Mouse (Mus musculus): ENCODE results near the gene Elac2.
A peak's percentile ranks its signal among the peaks of the same experiment; 100 is the strongest.

Gene Elac2

GRCm38 (mm10) chr11:64978720-64979488 is at the start of gene Elac2:
Gene Elac2, plus strand, starts transcription at chr11:64979038.
- peak; percentile 94 for DNase-seq (ENCODE audit: low read depth)

- DNase-seq (ENCODE audit: low read depth) = no peak
Measured at GRCm38 (mm10) chr11:64929130-64929529, 49.7 kb upstream of the Elac2 start.

- DNase-seq (ENCODE audit: low read depth) = no peak
Measured at GRCm38 (mm10) chr11:64931060-64931770, 47.6 kb upstream of the Elac2 start.

DNA sequence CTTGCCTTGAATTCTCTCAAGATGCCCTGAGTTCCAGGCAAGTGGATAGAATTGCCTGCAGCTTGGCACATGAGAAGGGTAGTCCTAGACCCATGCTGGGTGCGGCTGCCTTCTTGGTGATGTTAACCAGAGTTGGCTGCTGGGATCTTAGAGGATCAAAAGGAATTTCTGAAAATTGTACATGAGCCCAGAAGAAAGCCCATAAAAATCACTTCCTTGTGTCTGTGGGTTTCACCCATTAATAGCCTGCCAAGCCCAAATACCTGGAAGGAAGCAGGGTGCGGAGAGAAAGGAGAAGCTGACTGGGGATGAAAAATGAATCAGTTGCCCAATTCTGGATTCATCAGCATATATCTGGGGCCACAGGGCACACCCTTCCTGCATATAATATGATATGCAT is 41.6 kb upstream of the Elac2 start:
- no peak for DNase-seq (ENCODE audit: low read depth)

GRCm38 (mm10) chr11:64941193-64941592 is 37.6 kb upstream of the Elac2 start:
- DNase-seq (ENCODE audit: low read depth) = no peak

GRCm38 (mm10) chr11:64949782-64950181 is 29.1 kb upstream of the Elac2 start:
- no peak for DNase-seq (ENCODE audit: low read depth)

GRCm38 (mm10) chr11:64956962-64957729 is 21.7 kb upstream of the Elac2 start:
- DNase-seq (ENCODE audit: low read depth) = no peak

- no peak for DNase-seq (ENCODE audit: low read depth)
Measured at GRCm38 (mm10) chr11:64962629-64963028, 16.2 kb upstream of the Elac2 start.

DNA sequence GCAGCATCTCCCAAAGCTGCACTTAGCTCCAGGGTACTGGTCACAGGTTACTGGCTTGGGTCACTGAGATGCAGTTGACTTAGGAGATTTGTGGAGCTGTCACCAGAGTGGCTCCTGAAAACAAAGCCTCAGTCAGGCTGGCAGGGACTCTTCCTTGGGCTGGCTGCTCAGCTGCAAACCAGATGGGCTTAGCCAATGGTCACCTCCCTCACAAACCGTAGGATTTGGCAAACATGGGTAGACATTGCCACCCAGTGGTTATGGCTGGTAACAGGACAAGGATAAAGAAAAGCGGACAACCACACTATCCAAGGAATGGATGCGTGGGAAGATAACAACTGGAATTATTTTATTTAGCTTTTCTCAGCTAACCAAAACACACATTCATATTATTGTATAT is 10.3 kb upstream of the Elac2 start:
- peak; percentile 53 for DNase-seq (ENCODE audit: low read depth)

DNA sequence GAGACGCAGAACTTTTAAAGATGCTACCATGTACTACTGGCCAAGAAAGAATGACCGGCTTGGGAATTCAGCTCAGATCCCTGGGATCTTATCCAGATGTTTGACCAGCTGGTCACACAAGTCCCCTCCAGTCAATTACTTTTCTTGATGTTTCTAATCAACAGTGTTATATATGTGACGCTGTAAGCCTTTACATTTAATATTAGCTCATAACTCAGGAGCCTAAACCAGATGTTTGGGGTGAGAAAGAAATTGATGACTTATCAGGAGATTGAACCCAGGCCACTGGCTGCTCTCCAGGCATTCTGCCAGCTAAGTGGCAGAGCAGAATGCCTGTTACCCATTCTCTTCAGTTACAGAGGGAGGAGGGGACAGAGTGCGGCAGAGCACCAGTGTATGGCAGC is 9.9 kb upstream of the Elac2 start:
- no peak for DNase-seq (ENCODE audit: low read depth)

- no peak for DNase-seq (ENCODE audit: low read depth)
Measured at GRCm38 (mm10) chr11:64971471-64971988, 7.3 kb upstream of the Elac2 start.

DNA sequence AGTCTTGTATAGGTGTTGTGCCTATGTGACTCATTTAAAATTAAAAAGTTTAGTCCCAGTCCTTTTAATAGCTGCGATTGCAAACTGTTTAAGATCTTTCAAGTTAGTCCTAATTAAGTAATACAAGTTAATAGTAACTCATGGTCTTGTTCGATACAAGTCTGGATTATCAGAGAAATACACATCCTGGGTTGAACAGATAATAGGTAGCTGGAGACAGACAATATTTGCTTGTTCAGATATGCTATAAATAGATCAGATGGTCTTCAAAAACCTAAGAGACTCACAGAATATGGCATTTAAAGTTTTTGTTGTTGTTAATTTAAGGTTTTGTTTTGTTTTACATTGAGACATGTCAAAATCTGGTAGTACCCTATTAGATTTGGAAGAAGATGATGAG is 6.4 kb upstream of the Elac2 start:
- DNase-seq (ENCODE audit: low read depth) = no peak

DNA sequence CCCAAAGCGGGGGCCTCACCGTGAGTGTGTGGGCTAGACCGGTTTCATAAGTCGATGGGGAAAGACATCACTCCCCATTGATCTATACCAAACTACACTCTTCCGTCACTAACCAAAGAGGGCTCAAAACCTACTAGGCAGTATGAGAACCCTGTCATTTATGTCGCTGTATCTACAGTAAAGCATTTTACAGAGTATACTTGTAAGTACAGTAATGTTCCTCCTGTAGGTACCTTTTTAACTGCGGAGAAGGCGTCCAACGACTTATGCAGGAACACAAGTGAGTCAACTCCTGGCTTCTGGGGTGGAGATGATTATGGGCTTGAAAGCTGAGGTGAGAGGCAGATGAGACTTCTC is 629 bp downstream of the Elac2 start:
- DNase-seq (ENCODE audit: low read depth) = no peak

GRCm38 (mm10) chr11:64988556-64988955 is 9.7 kb downstream of the Elac2 start:
- no peak for DNase-seq (ENCODE audit: low read depth)

DNA sequence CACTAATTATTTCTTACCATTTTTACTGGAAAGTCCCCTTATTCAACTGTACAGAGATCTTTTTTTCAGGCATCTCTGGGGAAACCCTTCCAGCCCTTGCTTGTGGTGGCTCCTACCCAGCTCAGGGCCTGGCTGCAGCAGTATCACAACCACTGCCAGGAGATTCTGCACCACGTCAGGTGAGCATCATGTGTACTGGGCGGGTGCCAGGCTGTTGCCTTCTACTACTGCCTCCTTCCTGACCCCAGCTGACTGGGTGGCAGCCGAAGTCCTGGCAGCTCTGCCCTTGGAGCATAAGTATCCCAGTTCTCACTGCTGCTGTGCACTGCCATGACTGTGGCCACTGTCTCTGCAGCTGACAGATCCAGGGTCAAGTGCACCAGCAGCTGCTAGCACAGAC is 19.6 kb downstream of the Elac2 start:
- DNase-seq (ENCODE audit: low read depth) = no peak

DNA sequence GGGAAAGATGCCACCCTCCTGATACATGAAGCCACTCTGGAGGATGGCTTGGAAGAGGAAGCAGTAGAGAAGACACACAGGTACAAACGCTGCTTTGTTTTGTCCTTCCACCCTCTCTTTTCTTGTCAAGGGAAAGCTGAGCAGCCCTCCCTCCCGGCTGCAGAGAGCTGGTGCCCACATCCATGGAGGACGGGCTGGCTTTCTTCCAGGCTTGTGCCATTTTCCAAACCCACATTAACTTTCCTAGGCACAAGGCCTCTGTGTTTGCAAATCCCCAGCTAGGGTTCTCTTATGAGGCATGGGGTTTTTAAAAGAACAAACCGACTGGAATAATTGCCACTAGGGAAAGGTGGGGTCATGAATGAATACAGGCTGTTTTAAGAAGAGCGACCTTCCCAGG is 20.8 kb downstream of the Elac2 start:
- no peak for DNase-seq (ENCODE audit: low read depth)

DNA sequence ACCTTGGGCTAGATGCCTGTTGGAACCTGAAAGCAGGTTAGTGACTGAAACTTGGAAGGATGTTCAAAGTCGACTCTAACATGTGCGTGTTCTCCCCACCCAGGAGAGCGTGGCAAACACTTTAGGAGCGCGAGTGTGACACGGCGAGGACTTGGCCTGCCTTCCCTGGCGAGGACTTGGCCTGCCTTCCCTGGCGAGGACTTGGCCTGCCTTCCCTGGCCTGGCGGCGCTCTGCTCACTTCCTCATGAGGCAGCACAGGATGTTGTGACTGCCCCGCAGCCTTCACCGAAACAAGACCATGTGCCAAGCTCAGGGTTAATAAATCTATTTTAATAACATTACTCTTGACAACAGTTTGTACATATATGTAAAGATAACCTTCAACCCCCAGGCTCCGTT is 22.9 kb downstream of the Elac2 start:
- no peak for DNase-seq (ENCODE audit: low read depth)

DNA sequence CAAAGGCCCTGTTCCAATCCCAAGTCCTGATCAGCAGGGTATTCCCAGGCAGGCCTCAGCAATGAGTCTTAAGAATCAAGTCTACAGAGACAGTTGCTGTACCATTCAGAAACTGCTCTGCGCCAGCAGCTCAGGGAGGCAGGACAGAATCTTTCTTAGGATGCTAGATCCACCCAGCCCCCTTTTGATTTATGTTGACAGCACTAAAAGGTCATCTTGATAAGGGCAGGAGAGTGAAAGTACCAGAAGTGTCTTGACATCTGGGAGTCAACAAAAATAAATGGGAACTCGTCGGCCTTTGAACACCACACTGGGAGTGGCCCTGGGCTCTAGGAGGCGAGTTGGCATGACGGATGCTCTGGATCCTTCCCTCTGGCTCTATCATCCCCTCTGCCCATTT is 24.8 kb downstream of the Elac2 start:
- no peak for DNase-seq (ENCODE audit: low read depth)

GRCm38 (mm10) chr11:65004836-65005235 is 26.0 kb downstream of the Elac2 start:
- no peak for DNase-seq (ENCODE audit: low read depth)

DNA sequence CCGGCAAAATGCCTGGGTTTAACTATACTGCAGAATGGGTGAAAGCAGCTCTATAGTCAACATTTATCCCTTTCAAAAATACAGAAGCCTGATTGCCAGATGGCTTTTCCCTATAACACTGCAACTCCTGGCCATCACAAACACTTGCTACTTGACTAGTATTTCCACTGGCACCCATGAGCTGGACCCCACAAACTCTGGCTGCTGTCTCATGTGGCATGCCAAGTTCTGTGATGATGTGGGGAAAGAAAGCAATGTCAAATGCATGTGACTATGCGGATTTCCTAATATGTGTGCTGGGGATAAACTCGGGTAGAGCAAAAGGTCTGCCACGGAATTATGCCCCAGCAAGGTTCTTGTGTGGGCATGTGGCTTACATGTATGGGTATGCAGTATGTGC is 27.2 kb downstream of the Elac2 start:
- DNase-seq (ENCODE audit: low read depth) = no peak

GRCm38 (mm10) chr11:65013906-65014305 is 35.1 kb downstream of the Elac2 start:
- no peak for DNase-seq (ENCODE audit: low read depth)

DNA sequence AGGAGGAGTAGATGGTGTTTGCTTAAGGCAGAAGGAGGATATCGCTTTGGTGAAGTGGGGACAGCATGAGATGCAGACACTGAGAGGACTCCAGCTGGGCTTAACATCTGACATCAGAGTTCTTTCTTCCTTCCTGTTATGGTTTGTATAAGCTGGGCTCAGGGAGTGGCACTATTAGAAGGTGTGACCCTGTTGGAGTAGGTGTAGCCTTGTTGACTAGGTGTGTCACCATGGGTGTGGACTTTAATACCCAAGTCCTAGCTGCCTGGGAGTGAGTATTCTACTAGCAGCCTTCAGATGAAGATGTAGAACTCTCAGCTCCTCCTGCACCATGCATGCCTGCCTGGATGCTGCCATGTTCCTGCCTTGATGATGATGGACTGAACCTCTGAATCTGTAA is 37.9 kb downstream of the Elac2 start:
- no peak for DNase-seq (ENCODE audit: low read depth)

DNA sequence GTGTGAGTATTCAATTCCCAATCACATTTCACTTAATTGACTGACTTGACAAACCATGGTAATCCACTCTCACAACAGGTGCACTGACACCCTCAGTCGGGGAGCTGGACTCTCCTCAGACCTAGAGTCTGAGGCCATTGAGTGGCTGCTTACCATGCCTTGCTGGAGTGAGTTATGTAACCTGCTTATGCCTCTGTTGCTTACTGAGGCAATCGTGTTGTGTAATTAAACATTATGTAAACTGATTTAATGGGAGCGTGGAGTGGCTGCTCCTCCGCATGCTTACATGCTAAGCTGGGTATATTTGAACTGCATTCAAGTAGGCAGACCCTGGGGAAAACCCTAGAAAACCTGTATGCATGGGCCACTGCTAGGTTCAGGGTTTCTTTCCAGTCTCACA is 41.9 kb downstream of the Elac2 start:
- DNase-seq (ENCODE audit: low read depth) = no peak

Data from fibroblast of lung, adult 2 months (primary cell).